Mouse (Mus musculus): Measurements from ENCODE around the gene Tlr9.

GRCm38 (mm10) chr9:106233953-106234352 is 11.6 kb downstream of the Tlr9 start:
- TF ChIP-seq NELFE (IDR thresholded peaks at IDR 0.05; ENCODE audit: low read depth, low read length) (no peak), JUND (IDR thresholded peaks at IDR 0.05; ENCODE audit: low read depth, low read length) (no peak), GATA1 (IDR thresholded peaks at IDR 0.05; ENCODE audit: low read depth, low read length) (no peak), MAX (IDR thresholded peaks at IDR 0.05; ENCODE audit: low read length) (no peak)

Measured in MEL (cell line).